Mouse (Mus musculus) embryonic facial prominence, embryonic 12.5 days (tissue): Measurements from ENCODE around the gene Cdkal1. TPM values are rescaled to one million over a fixed set of nuclear protein-coding genes. Genes with fewer than 3 reads are reported as not detected.

Experiments
- ATAC-seq: fragments of 200-750 bp; cut with Nextera tagmentation; 2 replicates; pipeline ENCODE4 v1.8.0; 2017; ENCODE audit not compliant: insufficient number of reproducible peaks, insufficient read depth, low FRiP score, low TSS enrichment
- H3K27ac ChIP-seq: fragments of 300-500 bp; sonication (generic); 2 replicates; pipeline ENCODE4 v1.5.1; 2016; ENCODE audit warnings: mild to moderate bottlenecking
- H3K27me3 ChIP-seq: fragments of 300-500 bp; sonication (generic); 2 replicates; pipeline ENCODE4 v1.6.1; 2016; ENCODE audit warnings: mild to moderate bottlenecking, moderate library complexity
- H3K36me3 ChIP-seq: fragments of 300-500 bp; sonication (generic); 2 replicates; pipeline ENCODE4 v1.6.1; 2016; ENCODE audit warnings: mild to moderate bottlenecking
- H3K4me1 ChIP-seq: fragments of 300-500 bp; sonication (generic); 2 replicates; pipeline ENCODE4 v1.6.1; 2016
- H3K4me2 ChIP-seq: fragments of 300-500 bp; sonication (generic); replicated peaks from 2 replicates; pipeline ENCODE4 v1.6.1; 2016; ENCODE audit warnings: mild to moderate bottlenecking, moderate library complexity
- H3K4me3 ChIP-seq: fragments of 300-500 bp; sonication (generic); 2 replicates; pipeline ENCODE4 v1.5.1; 2016; ENCODE audit warnings: mild to moderate bottlenecking
- H3K9ac ChIP-seq: fragments of 300-500 bp; sonication (generic); 2 replicates; pipeline ENCODE4 v1.6.1; 2016; ENCODE audit warnings: mild to moderate bottlenecking, moderate library complexity
- H3K9me3 ChIP-seq: fragments of 300-500 bp; sonication (generic); 2 replicates; pipeline ENCODE4 v1.6.1; 2016; ENCODE audit warnings: mild to moderate bottlenecking, moderate library complexity
- WGBS: fragments of 180-500 bp; shearing (Covaris S2); methylation state at CpG from one replicate; pipeline ENCODE4 v1.1.7; 2016; 5-methylcytosine and 5-hydroxymethylcytosine counted together
- polyA plus RNA-seq: library from polyadenylated mRNA; unstranded; fragments of >200 nt; fragmentation: Nextera tagmentation; extraction: Ambion mirVana; gene quantifications from 2 replicates; pipeline ENCODE4 v1.2.1, GENCODE M21; 2016

The Cdkal1 gene
- polyA plus RNA-seq, 1 experiment from 2014 or later = 42.7 TPM

GRCm38 (mm10) chr13:29316271-29316670 is 539.2 kb downstream of the Cdkal1 start:
- Histone ChIP-seq H3K27me3 (no peaks in the 10 kb centered on the region), H3K4me1 (peaks cover 12% of the 10 kb centered on the region; the same call in 1 of the 2 replicates), H3K36me3 (no peaks in the 10 kb centered on the region), H3K4me2 (no peak overlapping the region), H3K9me3 (no peaks in the 10 kb centered on the region), H3K4me3 (no peak overlapping the region), H3K27ac (no peak overlapping the region), H3K9ac (no peak overlapping the region)
- WGBS = 85% methylated on average over 5 of the region's 5 CpGs
- ATAC-seq = no peak

GRCm38 (mm10) chr13:29312026-29312425 is 543.4 kb downstream of the Cdkal1 start:
- Histone ChIP-seq H3K4me3 (no peak overlapping the region), H3K4me2 (no peak overlapping the region), H3K9ac (no peak overlapping the region), H3K36me3 (no peaks in the 10 kb centered on the region), H3K27ac (no peak overlapping the region), H3K9me3 (no peaks in the 10 kb centered on the region), H3K27me3 (no peaks in the 10 kb centered on the region), H3K4me1 (peaks cover 8% of the 10 kb centered on the region; the same call in 1 of the 2 replicates)
- ATAC-seq = no peak
- WGBS = 58% methylated on average over 2 of the region's 2 CpGs

GRCm38 (mm10) chr13:29307420-29307819 is 548.1 kb downstream of the Cdkal1 start:
- Histone ChIP-seq H3K27ac (no peak overlapping the region), H3K4me3 (no peak overlapping the region), H3K4me1 (no peaks in the 10 kb centered on the region), H3K36me3 (no peaks in the 10 kb centered on the region), H3K9ac (no peak overlapping the region), H3K4me2 (no peak overlapping the region), H3K27me3 (no peaks in the 10 kb centered on the region), H3K9me3 (no peaks in the 10 kb centered on the region)
- ATAC-seq = no peak
- WGBS = 33% methylated on average over 6 of the region's 6 CpGs

- H3K27ac ChIP-seq = no peak overlapping the region
- H3K9me3 ChIP-seq = no peaks in the 10 kb centered on the region
- H3K27me3 ChIP-seq = no peaks in the 10 kb centered on the region
- no peak overlapping the region for H3K4me2 ChIP-seq
- 76% methylated on average over 9 of the region's 9 CpGs for WGBS
- no peak overlapping the region for H3K4me3 ChIP-seq
- ATAC-seq = no peak
- H3K9ac ChIP-seq = no peak overlapping the region
- H3K36me3 ChIP-seq = no peaks in the 10 kb centered on the region
- no peaks in the 10 kb centered on the region for H3K4me1 ChIP-seq
Measured at GRCm38 (mm10) chr13:29292608-29293240, 562.8 kb downstream of the Cdkal1 start.

GRCm38 (mm10) chr13:29290569-29290968 is 564.9 kb downstream of the Cdkal1 start:
- no peak overlapping the region for H3K27ac ChIP-seq
- no peak overlapping the region for H3K9ac ChIP-seq
- no peak overlapping the region for H3K4me3 ChIP-seq
- H3K9me3 ChIP-seq = no peaks in the 10 kb centered on the region
- H3K4me2 ChIP-seq = no peak overlapping the region
- no peaks in the 10 kb centered on the region for H3K27me3 ChIP-seq
- H3K36me3 ChIP-seq = no peaks in the 10 kb centered on the region
- WGBS = 64% methylated on average over 4 of the region's 4 CpGs
- ATAC-seq = no peak
- no peaks in the 10 kb centered on the region for H3K4me1 ChIP-seq

GRCm38 (mm10) chr13:29285058-29285457 is 570.4 kb downstream of the Cdkal1 start:
- H3K4me3 ChIP-seq = no peak overlapping the region
- no peaks in the 10 kb centered on the region for H3K9me3 ChIP-seq
- no peak overlapping the region for H3K27ac ChIP-seq
- no peaks in the 10 kb centered on the region for H3K4me1 ChIP-seq
- no peaks in the 10 kb centered on the region for H3K27me3 ChIP-seq
- H3K4me2 ChIP-seq = no peak overlapping the region
- H3K36me3 ChIP-seq = no peaks in the 10 kb centered on the region
- ATAC-seq = no peak
- no peak overlapping the region for H3K9ac ChIP-seq
- WGBS = 75% methylated on average over 3 of the region's 3 CpGs

GRCm38 (mm10) chr13:29281556-29281955 is 573.9 kb downstream of the Cdkal1 start:
- no peak for ATAC-seq
- H3K27ac ChIP-seq = no peak overlapping the region
- no peaks in the 10 kb centered on the region for H3K27me3 ChIP-seq
- H3K9me3 ChIP-seq = no peaks in the 10 kb centered on the region
- H3K36me3 ChIP-seq = no peaks in the 10 kb centered on the region
- H3K9ac ChIP-seq = no peak overlapping the region
- no peak overlapping the region for H3K4me2 ChIP-seq
- WGBS = 75% methylated on average over 6 of the region's 6 CpGs
- H3K4me1 ChIP-seq = no peaks in the 10 kb centered on the region
- H3K4me3 ChIP-seq = no peak overlapping the region

GRCm38 (mm10) chr13:29278156-29278555 is 577.3 kb downstream of the Cdkal1 start:
- ATAC-seq = no peak
- 59% methylated on average over 4 of the region's 4 CpGs for WGBS

GRCm38 (mm10) chr13:29274296-29274695 is 581.2 kb downstream of the Cdkal1 start:
- Histone ChIP-seq H3K36me3 (no peaks in the 10 kb centered on the region), H3K27me3 (no peaks in the 10 kb centered on the region), H3K9me3 (no peaks in the 10 kb centered on the region), H3K4me2 (no peak overlapping the region), H3K4me3 (no peak overlapping the region), H3K27ac (no peak overlapping the region), H3K4me1 (no peaks in the 10 kb centered on the region), H3K9ac (no peak overlapping the region)
- ATAC-seq = no peak
- WGBS = 67% methylated on average over 11 of the region's 11 CpGs

More at GRCm38 (mm10) chr13:29278156-29278555, 577.3 kb downstream of the Cdkal1 start:
- Histone ChIP-seq H3K9ac (no peak overlapping the region), H3K9me3 (no peaks in the 10 kb centered on the region), H3K27me3 (no peaks in the 10 kb centered on the region), H3K36me3 (no peaks in the 10 kb centered on the region), H3K4me2 (no peak overlapping the region), H3K4me1 (no peaks in the 10 kb centered on the region), H3K4me3 (no peak overlapping the region), H3K27ac (no peak overlapping the region)

GRCm38 (mm10) chr13:29273693-29274221 is 581.7 kb downstream of the Cdkal1 start:
- no peaks in the 10 kb centered on the region for H3K27me3 ChIP-seq
- no peak overlapping the region for H3K9ac ChIP-seq
- no peak overlapping the region for H3K27ac ChIP-seq
- no peak overlapping the region for H3K4me3 ChIP-seq
- ATAC-seq = no peak
- 40% methylated on average over 4 of the region's 4 CpGs for WGBS
- H3K4me2 ChIP-seq = no peak overlapping the region
- no peaks in the 10 kb centered on the region for H3K9me3 ChIP-seq
- H3K4me1 ChIP-seq = no peaks in the 10 kb centered on the region
- H3K36me3 ChIP-seq = no peaks in the 10 kb centered on the region

GRCm38 (mm10) chr13:29271451-29271850 is 584.0 kb downstream of the Cdkal1 start:
- H3K36me3 ChIP-seq = no peaks in the 10 kb centered on the region
- no peak overlapping the region for H3K27ac ChIP-seq
- no peaks in the 10 kb centered on the region for H3K9me3 ChIP-seq
- H3K4me3 ChIP-seq = no peak overlapping the region
- H3K9ac ChIP-seq = no peak overlapping the region
- no peak overlapping the region for H3K4me2 ChIP-seq
- H3K4me1 ChIP-seq = no peaks in the 10 kb centered on the region
- H3K27me3 ChIP-seq = no peaks in the 10 kb centered on the region
- peak; percentile 72; the same call in 1 of the 2 replicates for ATAC-seq

- ATAC-seq = no peak
- 83% methylated on average over 11 of the region's 11 CpGs for WGBS
- H3K27me3 ChIP-seq = no peaks in the 10 kb centered on the region
- H3K4me1 ChIP-seq = no peaks in the 10 kb centered on the region
- H3K4me3 ChIP-seq = no peak overlapping the region
- H3K4me2 ChIP-seq = no peak overlapping the region
- no peaks in the 10 kb centered on the region for H3K9me3 ChIP-seq
- no peak overlapping the region for H3K9ac ChIP-seq
- H3K27ac ChIP-seq = no peak overlapping the region
- no peaks in the 10 kb centered on the region for H3K36me3 ChIP-seq
Measured at GRCm38 (mm10) chr13:29264015-29264711, 591.3 kb downstream of the Cdkal1 start.
